Mouse (Mus musculus) ES-Bruce4 (cell line): ENCODE data around the gene Tiam1.

Experiments
- CTCF ChIP-seq: IDR thresholded peaks from one replicate; pipeline ENCODE4 v1.8.1; 2011; ENCODE audit warnings: low read depth, low read length
- POLR2A ChIP-seq: IDR thresholded peaks from one replicate; pipeline ENCODE4 v1.8.1; 2011; ENCODE audit warnings: low read length; ENCODE audit not compliant: insufficient read depth

DNA sequence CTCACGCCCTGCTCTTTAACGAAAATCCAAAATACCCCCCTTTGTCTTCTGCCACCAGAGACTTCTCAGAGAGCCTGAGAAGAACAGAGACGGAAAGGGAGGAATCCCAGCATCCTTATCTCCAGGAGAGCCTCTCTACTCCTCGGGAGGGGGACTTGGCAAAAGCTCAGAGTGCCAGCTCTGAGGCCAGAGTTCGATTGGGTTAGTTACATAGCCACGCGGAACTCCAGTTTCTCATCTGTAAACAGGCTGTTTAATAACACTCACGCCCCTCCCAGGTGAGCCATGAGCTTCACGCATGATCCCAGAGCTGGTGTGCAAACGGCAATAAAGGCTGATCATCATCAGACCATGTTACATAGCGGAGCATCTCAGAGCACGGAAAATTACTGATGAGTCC, 208.2 kb downstream of the Tiam1 start:
- TF ChIP-seq CTCF, result no peak
- no peak for TF ChIP-seq POLR2A
